Mouse (Mus musculus) gastrocnemius, postnatal 36 days (tissue): Measurements from ENCODE around the gene Grin1. TPM values are rescaled to one million over a fixed set of nuclear protein-coding genes. Genes with fewer than 3 reads are reported as not detected.
"Not testable (repeated sequence)": the region's sequence is repeated elsewhere in the genome, so short reads cannot be mapped to it uniquely, and the experiment has no call there.

Source experiments
- DNase-seq, 2 experiments: peaks; one replicate each; pipeline ENCODE4 v3.0.0; 2022
- intact Hi-C: fragments of 180-260 bp; cut with DNase I; formaldehyde crosslinking; loops from one replicate; pipeline ENCODE4 v1.15.1; 2025
- total RNA-seq, 2 experiments: library from RNA; stranded (reverse); gene quantifications; 2 replicates each; pipeline ENCODE4 v1.2.3; 2021

The Grin1 gene
- total RNA-seq, 2 experiments from 2014 or later: not detected

- DNase-seq: no peak
- intact Hi-C loops: no loop called here
Observed at GRCm38 (mm10) chr2:25262795-25263622, 56.0 kb downstream of the Grin1 start.

- DNase-seq: peak; percentile 86 to 91
Observed at GRCm38 (mm10) chr2:25262291-25262767, 56.7 kb downstream of the Grin1 start, which contains the start of gene Tprn. Tprn (plus strand) TSS chr2:25262618.

DNA sequence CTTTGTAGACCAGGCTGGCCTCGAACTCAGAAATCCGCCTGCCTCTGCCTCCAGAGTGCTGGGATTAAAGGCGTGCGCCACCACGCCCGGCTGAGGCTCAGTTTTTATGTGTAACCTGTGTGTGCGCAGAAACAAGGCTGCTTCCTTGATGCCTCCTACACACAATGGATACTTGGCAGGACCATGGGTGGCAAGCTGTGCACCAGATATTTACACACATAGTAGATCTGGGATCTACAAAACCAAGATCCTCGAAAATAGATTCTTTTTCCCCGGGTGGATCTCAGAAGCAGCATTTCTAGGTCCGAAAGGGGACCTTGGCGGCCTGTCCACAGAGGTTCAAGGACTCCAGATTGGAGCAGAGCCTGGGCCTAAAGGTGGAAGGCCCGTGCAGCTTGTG, 57.1 kb downstream of the Grin1 start:
- DNase-seq: no peak
- intact Hi-C loops: no loop called here

More at GRCm38 (mm10) chr2:25262291-25262767, 56.7 kb downstream of the Grin1 start, which contains the start of gene Tprn:
- intact Hi-C loops: no loop called here

DNA sequence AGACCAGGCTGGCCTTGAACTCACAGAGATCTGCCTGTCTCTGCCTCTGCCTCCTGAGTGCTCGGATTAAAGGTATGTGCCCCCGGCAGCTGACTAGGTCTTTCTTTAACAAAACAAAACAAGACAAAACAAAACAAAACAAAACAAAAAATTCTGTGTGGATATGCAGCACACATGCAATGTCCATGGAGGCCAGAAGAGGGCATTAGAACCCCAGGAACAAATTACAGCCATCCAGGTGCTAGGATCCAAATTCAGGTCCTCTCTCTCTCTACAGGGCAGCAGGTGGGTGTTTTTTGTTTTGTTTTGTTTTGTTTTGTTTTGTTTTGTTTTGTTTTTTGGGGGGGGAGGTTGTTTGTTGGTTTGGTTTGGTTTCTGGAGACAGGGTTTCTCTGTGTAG, 60.1 kb downstream of the Grin1 start:
- intact Hi-C loops: no loop called here
- DNase-seq: no peak

DNA sequence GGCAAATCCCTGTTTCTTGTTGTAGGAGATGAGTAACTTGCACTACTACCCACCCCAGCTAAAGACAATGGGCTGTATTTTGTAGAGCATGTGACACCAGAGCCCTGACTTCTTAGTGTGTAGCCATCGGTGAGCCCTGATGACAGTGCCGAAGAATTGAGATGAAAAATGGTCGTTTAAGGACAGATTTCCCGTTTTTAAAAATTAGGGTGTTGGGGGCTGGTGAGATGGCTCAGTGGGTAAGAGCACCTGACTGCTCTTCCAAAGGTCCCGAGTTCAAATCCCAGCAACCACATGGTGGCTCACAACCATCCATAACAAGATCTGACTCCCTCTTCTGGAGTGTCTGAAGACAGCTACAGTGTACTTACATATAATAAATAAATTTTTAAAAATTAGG, 61.7 kb downstream of the Grin1 start:
- DNase-seq, intact Hi-C loops: not testable (repeated sequence)

DNA sequence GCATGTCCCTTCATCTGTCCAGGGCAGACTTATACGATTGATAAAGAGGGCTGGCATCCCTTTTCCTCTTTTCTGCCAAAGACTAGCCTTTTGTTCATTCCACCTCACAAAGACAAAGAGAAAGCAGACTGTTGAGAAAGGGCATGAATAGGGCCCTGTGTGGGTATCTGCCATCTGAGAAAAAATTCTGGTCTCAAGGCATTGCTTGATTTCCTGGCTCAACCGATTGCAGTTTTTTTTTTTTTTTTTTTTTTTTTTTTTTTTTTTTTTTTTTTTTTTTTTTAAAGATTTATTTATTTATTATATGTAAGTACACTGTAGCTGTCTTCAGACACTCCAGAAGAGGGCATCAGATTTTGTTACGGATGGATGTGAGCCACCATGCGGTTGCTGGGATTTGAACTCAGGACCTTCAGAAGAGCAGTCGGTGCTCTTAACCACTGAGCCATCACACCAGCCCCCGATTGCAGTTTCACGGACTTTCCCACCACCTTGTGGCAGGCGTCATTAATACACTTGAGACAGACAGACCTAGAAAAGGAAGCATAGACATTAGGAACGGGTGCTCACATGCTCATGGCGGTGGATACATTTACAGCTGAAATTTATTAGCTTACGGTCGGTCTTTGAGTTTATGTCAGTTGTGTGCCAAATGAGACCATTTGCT, 62.4 kb downstream of the Grin1 start:
- intact Hi-C loops, DNase-seq: not testable (repeated sequence)

GRCm38 (mm10) chr2:25255284-25255779, 63.7 kb downstream of the Grin1 start, which contains the start of gene Tmem203:
Tmem203 (plus strand) TSS chr2:25255439.
- intact Hi-C loops: no loop called here
- DNase-seq: peak; percentile 78 to 80

DNA sequence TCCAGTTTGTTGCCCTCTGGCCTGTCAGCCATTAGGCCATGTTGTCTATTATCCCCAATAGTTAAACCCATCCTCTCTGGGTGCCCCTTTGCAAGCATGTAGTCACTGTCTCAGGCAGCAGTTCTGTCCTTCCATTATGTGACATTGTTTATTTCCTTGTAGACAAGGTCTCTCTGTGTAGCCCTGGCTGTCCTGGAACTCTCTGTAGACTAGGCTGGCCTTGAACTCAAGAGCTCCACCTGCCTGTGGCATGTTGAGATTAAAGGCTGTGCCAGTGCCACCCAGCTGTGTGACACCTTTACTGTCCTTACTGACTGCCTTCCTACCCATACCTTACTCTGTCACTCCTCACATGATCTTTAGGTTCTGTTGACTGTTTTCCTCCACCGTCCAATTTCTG, 66.7 kb downstream of the Grin1 start:
- DNase-seq: no peak
- intact Hi-C loops: no loop called here

DNA sequence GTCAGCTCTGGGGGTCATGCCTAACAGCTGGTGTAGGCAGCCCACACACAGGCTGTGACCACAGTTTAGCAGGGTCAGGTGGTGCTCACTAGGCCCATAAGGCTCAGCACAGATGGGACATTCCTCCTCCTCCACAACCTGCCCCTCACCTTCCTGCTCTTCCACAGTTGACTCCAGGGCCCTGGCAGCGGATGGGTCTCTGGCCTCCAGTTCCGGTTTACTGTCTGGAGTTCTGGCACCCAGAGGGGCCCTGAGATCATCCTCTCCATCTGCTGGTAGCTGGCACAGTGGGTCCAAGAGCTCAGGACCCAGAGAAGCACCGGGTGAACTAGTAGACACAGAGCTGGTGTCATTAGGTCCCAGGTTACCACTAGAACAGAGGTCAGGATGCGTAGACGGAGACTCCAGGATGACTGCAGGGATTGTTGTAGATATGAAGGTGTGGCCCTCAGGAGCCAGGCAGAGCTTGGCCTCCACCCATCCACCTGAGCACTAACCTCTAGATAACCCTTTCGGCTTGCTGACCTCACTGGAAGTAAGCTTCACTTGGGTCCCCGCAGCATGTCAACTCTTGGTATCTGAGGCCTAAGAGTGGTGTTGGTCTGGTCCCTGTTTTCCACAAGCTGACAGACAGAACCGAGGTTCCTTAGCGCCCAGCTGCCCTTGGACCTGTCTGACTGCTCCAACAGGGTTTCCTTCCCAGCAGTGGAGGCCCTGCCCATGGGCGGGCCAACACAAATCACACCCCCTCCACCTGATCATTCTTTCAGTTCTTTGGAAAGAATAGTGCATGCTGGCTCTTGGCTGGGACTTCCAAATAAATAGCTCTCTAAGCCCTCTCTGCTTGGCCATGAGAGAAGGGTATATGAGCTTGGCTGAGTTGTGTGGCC, 72.6 kb downstream of the Grin1 start, which contains the start of gene AL732309.1:
AL732309.1 (minus strand) TSS at position 681 of the 890 bp plus-strand sequence.
- intact Hi-C loops: no loop called here
- DNase-seq: no peak

GRCm38 (mm10) chr2:25244144-25244543, 74.8 kb downstream of the Grin1 start:
- intact Hi-C loops: no loop called here
- DNase-seq: no peak

- no peak for DNase-seq
- intact Hi-C loops: no loop called here
Observed at GRCm38 (mm10) chr2:25243342-25243741, 75.6 kb downstream of the Grin1 start.

- intact Hi-C loops: no loop called here
- no peak for DNase-seq
Observed at GRCm38 (mm10) chr2:25242101-25242506, 76.9 kb downstream of the Grin1 start, which contains the start of the genes Rnf208 and Cysrt1. Rnf208 (plus strand) TSS chr2:25242255. Cysrt1 (minus strand) TSS chr2:25242452.

GRCm38 (mm10) chr2:25241438-25241775, 77.6 kb downstream of the Grin1 start:
- DNase-seq: no peak
- intact Hi-C loops: no loop called here

Other genes starting within 250 kb of the Grin1 start
- gene Entpd8, start 238.9 kb downstream of the Grin1 start, total RNA-seq: under 1 TPM in 1 of 2 experiments, not detected in 1; 0.23 TPM
- gene Noxa1, start 224.0 kb downstream of the Grin1 start, total RNA-seq: not detected
- gene Nrarp, start 138.4 kb downstream of the Grin1 start, total RNA-seq: 1 to 10 TPM; 5.9 to 6.7 TPM
- gene Tor4a, start 122.3 kb downstream of the Grin1 start, total RNA-seq: 1 to 10 TPM in 1 of 2 experiments, under 1 TPM in 1; 0.54 to 1.2 TPM
- 10 to 100 TPM; 18.2 to 19.5 TPM for gene Nelfb, start 107.7 kb downstream of the Grin1 start, total RNA-seq
- not detected for gene Stpg3, start 104.5 kb downstream of the Grin1 start, total RNA-seq
- gene Fam166a, start 100.4 kb downstream of the Grin1 start, total RNA-seq: not detected
- gene Tubb4b, start 94.5 kb downstream of the Grin1 start, total RNA-seq: 100 to 1,000 TPM; 189 to 229 TPM
- gene Slc34a3, start 84.8 kb downstream of the Grin1 start, total RNA-seq: not detected
- not detected for gene Rnf224, start 82.4 kb downstream of the Grin1 start, total RNA-seq
- under 1 TPM; 0.84 to 0.91 TPM for gene Rnf208, start 76.9 kb downstream of the Grin1 start, total RNA-seq
- not detected for gene Cysrt1, start 76.7 kb downstream of the Grin1 start, total RNA-seq
- 1 to 10 TPM in 1 of 2 experiments, under 1 TPM in 1; 0.39 to 1.1 TPM for gene AL732309.1, start 72.3 kb downstream of the Grin1 start, total RNA-seq
- gene Tmem203, start 63.7 kb downstream of the Grin1 start, total RNA-seq: 10 to 100 TPM; 10.4 to 12.0 TPM
- gene Tprn, start 56.6 kb downstream of the Grin1 start, total RNA-seq: 1 to 10 TPM; 3.8 to 4.5 TPM
- 10 to 100 TPM; 25.8 to 25.9 TPM for gene Ssna1, start 46.7 kb downstream of the Grin1 start, total RNA-seq
- 10 to 100 TPM; 27.0 to 27.8 TPM for gene Anapc2, start 46.7 kb downstream of the Grin1 start, total RNA-seq
- gene Tmem210, start 31.0 kb downstream of the Grin1 start, total RNA-seq: not detected
- gene Lrrc26, start 29.3 kb downstream of the Grin1 start, total RNA-seq: not detected
- 10 to 100 TPM; 11.9 to 15.0 TPM for gene Man1b1, start 13.2 kb upstream of the Grin1 start, total RNA-seq
- 10 to 100 TPM in 1 of 2 experiments, 1 to 10 TPM in 1; 8.7 to 11.9 TPM for gene Dpp7, start 37.2 kb upstream of the Grin1 start, total RNA-seq
- gene Uap1l1, start 46.5 kb upstream of the Grin1 start, total RNA-seq: 1 to 10 TPM; 2.2 to 3.4 TPM
- gene Sapcd2, start 53.1 kb upstream of the Grin1 start, total RNA-seq: under 1 TPM; 0.10 to 0.26 TPM
- gene Entpd2, start 76.7 kb upstream of the Grin1 start, total RNA-seq: 1 to 10 TPM; 7.2 to 9.5 TPM
- 10 to 100 TPM; 14.2 to 17.6 TPM for gene Npdc1, start 80.2 kb upstream of the Grin1 start, total RNA-seq
- not detected for gene Fut7, start 104.1 kb upstream of the Grin1 start, total RNA-seq
- 10 to 100 TPM; 12.3 to 16.5 TPM for gene Abca2, start 109.5 kb upstream of the Grin1 start, total RNA-seq
- under 1 TPM; 0.35 to 0.46 TPM for gene Clic3, start 137.7 kb upstream of the Grin1 start, total RNA-seq
- gene Paxx, start 141.9 kb upstream of the Grin1 start, total RNA-seq: 10 to 100 TPM; 13.4 to 13.6 TPM
- gene Ptgds, start 150.9 kb upstream of the Grin1 start, total RNA-seq: under 1 TPM in 1 of 2 experiments, not detected in 1; 0.39 TPM
- gene Lcn12, start 174.7 kb upstream of the Grin1 start, total RNA-seq: not detected
- 10 to 100 TPM; 75.3 to 83.6 TPM for gene Fbxw5, start 181.6 kb upstream of the Grin1 start, total RNA-seq
- gene C8g, start 182.5 kb upstream of the Grin1 start, total RNA-seq: 1 to 10 TPM; 1.4 to 1.5 TPM
- 10 to 100 TPM in 1 of 2 experiments, 1 to 10 TPM in 1; 9.8 to 11.5 TPM for gene Traf2, start 227.8 kb upstream of the Grin1 start, total RNA-seq
- gene Edf1, start 238.7 kb upstream of the Grin1 start, total RNA-seq: 100 to 1,000 TPM; 139 to 157 TPM